Mouse (Mus musculus) liver, adult 2 months (tissue): ENCODE results near the gene Olfr1104.

Experiments
- CTCF ChIP-seq: fragments of 200-500 bp; IDR thresholded peaks from 2 replicates; pipeline ENCODE4 v1.5.1; 2011; ENCODE audit warnings: low read depth, low read length, control low read depth
- POLR2A ChIP-seq: fragments of 200-500 bp; IDR thresholded peaks from 2 replicates; pipeline ENCODE4 v1.6.1; 2011; ENCODE audit warnings: low read length, control low read depth; ENCODE audit not compliant: insufficient read depth; ENCODE audit errors: extremely low read depth

GRCm38 (mm10) chr2:86991121-86991520 lies 35.8 kb downstream of the Olfr1104 start, which contains the start of gene Olfr1101:
- TF ChIP-seq CTCF (no peak), POLR2A (no peak)
